Mouse (Mus musculus) gastrocnemius, postnatal 36 days (tissue): ENCODE results near the gene Ptpn13. TPM values are rescaled to one million over a fixed set of nuclear protein-coding genes. Genes with fewer than 3 reads are reported as not detected.

Experiments
- DNase-seq, 2 experiments: peaks; one replicate each; pipeline ENCODE4 v3.0.0; 2022
- intact Hi-C: fragments of 180-260 bp; cut with DNase I; formaldehyde crosslinking; loops from one replicate; pipeline ENCODE4 v1.15.1; 2025
- total RNA-seq, 2 experiments: library from RNA; stranded (reverse); gene quantifications; 2 replicates each; pipeline ENCODE4 v1.2.3; 2021

Gene Ptpn13
- total RNA-seq, 2 experiments from 2014 or later: 2.3 to 2.4 TPM

DNA sequence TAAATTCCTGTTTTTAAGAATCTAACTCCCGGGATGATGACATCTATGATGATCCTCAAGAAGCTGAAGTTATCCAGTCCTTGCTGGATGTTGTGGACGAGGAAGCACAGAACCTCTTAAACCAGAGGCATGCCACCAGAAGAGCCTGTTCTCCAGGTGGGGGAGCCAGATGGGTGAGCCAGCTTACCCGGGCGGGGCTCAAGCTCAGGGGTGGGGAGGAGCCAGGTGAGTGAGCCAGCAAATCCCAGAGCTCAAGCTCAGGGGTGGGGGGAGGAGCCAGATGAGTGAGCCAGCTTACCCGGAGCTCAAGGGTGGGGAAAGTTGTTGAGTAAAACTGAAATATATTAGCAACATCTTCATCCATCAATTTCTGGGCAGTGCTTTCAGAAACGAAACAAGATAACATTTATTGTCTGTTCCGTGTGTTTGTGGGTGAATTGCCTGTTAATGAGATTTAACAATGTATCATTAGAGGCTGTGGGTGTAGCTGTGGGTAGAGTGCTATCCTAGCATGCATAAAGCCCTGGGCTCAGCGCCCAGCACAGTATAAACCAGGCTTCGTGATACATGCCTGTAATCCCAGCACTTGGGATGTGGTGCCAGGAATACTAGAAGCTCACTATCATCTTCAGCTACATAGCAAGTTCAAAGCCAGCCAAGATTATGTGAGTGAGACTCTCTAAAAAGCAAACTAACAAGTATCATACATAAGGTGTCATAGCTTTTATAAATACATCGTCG, 154.9 kb downstream of the Ptpn13 start:
- DNase-seq: peak in 1 of 2 experiments; percentile 17
- intact Hi-C loops: no loop called here

DNA sequence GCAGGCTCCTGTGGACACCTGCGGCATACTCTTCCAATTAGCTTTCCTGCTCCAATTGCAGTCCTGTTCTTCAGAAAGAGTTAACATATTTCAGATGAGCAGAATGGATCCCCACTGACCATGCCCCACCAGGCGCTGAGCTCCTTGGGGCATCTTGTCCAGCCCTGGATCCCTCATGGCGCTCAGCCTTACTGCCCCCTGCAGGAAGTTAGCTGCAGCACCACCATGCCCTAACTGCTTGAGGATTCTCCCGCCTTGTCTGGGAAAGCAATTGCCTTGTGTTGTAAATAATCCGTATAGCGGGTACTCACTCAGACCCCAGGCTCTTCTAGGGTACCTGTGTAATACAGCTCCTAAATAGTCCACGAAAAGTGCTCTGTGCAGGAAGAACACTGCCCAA, 162.2 kb downstream of the Ptpn13 start:
- intact Hi-C loops: no loop called here
- no peak for DNase-seq

DNA sequence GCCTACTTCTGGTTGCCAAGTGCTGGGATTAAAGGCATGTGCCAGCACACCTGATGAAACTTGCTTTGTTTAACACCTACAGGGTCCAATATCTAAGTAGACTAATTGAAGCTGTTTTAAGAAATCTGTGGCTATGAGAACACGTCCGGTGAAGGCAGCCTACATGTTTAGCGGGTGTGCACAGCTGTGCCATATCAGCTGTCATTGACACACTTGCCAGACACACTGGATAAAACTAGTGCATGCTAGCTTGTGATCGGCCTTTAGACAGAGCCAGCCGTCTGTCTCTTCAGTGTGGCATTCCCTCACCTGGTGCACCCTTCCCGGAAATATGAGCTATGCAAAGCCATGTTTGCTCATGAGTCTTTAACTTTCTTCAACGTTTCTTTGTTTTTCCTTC, 166.9 kb downstream of the Ptpn13 start:
- no peak for DNase-seq
- intact Hi-C loops: no loop called here

DNA sequence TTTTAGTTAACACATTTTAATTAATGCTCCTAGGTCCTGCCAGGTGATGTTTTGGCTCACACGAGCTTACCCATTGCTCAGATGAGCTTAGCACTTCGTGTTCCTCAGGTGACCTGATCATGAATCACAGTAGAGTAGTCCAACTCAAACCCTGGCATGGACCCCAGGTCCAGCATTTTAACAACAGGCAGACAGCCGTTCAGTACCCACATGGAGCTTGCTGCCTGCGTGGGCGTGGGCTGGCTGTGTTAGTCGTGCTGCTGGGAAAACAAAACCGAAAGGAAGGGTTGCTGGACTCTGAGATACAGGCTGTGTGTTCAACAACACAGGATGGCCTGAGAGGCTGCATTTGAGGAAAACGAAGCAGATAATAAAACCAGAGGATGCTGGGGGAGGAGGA, 167.7 kb downstream of the Ptpn13 start:
- DNase-seq: no peak
- intact Hi-C loops: no loop called here

DNA sequence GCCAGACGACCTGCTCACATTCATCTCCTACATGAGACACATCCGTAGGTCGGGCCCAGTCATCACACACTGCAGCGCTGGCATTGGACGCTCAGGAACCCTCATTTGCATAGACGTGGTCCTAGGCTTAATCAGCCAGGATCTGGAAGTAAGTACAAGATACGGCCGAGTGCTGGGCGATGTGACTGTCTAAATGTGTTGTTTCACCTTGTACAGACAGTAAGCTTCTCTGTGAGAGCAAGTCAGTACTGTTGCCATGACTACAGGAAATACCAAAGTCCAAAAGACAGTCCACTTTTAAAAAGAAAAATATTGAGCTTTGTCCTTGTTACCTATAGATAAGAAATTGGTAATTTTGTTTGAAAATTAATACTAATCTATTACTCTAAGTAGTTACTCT, 168.6 kb downstream of the Ptpn13 start:
- intact Hi-C loops: no loop called here

DNA sequence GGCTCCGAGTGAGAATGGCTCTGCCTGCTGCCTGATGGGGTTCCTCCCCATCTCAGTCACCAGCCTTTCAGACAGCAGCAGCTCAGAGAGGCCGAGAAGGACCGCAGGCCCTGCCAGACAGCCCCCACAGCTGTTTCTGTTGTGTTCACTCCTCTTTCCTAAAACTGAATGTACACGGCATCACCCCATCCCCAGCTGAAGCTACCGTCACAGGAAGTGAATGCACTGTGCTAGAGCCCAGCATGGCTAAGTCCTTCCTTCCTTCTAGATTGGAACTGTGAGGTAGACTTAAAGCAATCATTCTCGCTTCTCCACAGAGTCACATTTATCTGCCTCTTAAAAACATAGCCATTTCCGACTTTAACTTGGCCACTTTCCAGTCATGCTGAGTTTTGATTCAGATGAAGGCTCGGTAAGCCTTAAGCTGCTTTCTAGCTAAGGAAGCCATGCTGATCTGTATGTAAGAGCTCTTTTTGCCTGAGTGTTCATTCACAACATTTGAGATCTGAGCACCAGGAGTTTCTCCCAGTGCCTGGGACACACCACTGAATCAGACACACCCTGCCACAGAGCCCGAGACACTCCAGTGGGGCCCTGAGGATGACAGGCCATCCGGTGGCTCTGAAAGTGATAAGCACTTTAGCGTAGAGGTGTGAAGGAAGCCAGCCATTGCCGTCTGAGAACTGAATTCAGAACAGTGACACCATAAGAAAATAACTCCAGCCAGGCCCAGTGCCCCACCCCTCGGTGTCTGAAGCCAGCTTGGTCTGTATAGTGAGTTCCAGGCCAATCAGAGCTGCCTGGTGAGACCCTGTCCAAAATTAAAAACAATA, 170.6 kb downstream of the Ptpn13 start:
- DNase-seq: no peak
- intact Hi-C loops: no loop called here

More for the DNA sequence above, 168.6 kb downstream of the Ptpn13 start:
- DNase-seq: no peak

DNA sequence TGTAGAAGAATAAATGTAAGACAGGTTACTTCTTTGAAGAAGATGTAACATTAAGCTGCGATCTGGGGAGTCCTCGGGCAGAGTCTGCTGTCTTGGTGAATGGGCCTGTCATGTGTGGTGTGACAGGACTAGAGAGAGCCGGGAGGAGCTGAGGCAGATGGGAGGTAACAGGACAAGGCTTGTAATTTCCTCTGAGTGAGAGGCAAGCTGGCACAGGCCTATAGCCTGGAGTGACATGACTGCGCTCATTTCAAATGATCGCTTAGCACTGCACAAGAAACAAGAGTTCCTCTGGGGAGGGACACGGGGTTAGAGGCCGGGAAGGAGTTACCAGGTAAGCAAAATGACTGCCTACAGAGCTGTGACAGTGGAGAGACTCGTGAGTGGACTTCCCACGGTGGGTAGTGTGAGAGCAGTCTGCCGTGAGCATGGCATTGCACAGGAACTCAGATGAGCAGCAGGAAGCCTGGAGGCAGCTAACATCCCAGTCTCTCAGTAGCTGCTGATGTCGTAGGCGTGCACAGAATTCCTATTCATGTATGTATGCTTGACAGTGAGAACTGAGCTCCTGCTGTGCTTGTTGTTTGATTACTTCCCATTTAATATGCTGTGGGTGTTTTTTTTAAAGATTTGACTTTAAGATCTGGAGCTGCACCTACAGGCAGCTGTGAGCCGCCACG, 171.6 kb downstream of the Ptpn13 start:
- DNase-seq: no peak
- intact Hi-C loops: no loop called here

DNA sequence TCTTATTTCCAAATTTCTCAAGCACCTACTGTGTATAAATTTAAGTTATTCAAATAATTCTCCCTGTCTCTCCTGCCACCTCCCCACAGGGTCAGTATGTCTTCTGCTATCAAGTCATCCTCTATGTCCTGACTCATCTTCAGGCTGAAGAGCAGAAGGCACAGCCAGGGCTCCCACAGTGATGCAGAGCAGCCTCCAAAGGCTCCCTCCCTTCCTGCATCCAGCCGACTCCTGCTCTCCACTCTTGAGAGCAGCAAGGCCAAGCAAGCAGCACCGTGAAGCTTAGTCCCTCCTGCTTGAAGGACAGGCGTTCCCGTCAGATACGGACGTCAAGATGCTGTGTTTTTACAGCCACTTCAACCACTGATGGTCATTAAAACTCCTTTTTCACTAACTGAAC, 172.6 kb downstream of the Ptpn13 start:
- DNase-seq: no peak
- intact Hi-C loops: no loop called here

DNA sequence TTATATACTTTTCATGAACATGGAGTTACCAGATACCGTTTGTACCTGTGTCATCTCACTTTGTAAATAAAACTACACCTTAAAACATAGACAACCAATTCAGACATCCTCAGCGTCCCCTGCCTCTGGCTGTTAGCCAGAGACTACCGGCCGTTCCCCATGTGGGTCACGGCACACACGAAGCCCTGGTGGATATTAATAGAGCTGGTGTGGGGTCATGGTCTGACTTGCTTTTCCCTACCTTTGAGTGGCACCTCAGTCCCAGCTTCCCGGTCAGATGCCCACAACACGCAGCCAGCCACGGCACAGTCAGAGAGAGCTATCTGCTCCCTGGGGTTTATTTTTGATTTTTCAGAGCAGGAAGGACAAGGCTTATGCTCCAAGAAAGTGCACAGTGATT, 173.3 kb downstream of the Ptpn13 start:
- DNase-seq: no peak
- intact Hi-C loops: no loop called here

DNA sequence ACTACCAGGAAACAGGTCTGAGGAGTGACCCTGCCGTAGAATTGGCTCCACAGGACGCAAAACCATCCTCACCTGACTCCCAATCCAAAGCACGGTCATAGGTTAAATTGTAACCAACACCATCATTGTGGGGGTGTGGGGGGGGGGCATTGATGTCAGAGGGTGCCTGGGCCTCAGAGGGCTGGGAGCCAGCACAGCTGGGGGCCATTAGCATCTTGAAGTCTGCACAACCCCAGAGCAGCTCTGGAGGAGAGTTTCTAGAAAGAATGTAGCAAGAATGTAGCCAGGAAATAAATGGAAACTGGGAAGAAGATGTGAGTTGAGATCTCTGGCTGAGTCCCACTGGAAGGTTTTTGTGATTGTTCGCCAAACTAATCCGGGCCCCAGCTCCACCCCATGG, 173.9 kb downstream of the Ptpn13 start:
- intact Hi-C loops: no loop called here
- DNase-seq: no peak

DNA sequence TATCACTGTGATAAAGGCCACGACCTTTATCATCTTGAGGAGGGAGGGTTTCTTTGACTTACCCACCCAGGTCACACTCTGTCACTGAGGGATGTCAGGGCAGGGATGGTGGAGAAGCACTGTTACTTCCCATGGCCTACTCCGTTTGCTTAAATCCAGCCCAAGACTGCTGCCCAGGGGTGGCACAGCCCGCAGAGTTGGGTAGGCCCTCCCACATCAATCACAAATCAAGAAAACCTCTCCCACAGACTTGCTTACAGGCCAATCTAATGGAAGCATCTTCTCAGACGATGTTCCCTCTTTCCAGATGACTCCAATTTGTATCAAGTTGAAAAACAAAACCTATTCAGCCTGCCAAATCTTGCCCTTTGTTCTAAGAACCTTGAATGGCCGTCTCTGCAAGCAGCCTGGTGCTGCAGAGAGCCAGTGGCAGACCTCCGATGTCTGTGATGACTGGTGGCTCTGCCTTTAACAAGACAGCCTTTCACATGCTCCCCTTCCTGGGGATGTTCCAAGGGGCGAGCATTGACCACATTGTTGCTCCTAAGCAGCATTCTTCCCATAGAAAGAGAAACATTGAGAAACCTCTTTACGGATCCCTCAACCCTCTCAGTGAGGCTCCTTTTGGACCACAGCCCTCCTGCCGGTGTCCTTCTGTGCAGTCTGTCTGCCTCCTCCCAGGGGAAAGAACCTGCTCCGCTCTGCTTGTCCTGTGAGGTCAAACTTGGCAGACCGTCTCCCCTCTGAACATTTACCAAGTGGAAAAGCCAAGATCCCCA, 178.3 kb downstream of the Ptpn13 start:
- DNase-seq: peak in 1 of 2 experiments; percentile 38
- intact Hi-C loops: no loop called here

DNA sequence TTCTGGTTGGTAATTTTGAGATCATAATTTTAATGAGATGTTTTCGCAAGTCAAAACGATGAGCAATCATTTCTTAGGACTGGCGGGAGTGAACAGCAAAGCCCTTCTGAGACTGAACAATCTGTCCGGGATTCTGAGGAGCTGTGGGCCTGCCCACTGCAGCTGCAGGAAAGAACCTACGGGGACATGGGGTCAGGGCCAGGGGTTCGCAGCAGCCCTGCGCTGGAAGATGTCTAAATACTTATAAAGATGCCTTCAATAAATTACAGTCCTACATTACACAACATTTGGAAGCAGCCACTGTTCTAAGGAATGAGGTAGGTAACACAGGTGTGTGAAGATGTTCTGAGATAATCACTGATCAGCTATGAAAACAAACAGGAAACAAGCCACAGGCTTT, 180.7 kb downstream of the Ptpn13 start:
- intact Hi-C loops: no loop called here
- DNase-seq: no peak

DNA sequence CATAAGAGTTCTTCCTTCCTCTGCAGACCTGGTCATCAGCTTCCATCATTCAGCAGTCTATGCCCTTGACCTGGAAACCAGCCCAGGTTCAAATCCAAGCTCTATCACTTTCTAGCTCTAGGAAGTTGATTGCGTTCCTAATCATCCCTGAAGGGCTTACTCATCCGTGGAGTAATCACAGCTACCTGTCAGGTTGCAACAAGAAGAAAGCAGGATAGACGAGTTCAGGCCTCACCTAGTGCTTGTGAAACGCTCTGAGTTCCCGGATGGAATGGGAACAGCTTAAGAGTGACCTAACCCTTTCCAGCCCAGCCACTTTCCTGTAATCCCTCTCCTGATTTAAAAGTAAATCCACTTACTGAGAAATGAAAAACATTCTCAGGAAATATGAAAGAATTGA, 185.2 kb downstream of the Ptpn13 start:
- intact Hi-C loops: no loop called here
- no peak for DNase-seq

DNA sequence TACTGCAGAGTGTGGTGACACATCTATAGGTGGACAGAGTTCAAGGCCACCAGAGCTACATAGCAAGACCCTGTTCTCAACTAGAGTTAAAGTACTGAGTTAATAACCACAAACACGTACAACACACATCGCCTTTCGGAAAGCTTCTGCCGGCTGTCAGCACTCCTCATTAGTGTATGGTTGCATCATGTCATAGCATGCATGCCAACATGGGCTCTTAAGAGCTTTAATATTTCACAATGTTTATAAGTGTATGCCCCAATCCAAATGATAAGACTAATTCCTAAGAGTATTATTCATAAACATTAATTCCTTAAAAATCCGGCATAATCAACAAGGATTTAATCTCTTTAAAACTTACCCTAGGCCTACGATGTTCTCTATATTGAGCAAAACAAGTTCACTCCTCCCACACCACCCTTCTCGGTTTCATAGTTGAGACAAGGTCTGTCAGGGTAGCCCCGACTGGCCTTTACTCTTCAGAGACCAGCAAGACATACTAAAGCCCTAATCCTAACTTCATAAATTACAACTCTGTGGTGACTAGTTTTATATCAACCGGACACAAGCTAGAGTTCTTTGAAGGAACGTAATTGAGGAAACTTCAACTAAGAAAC, 186.0 kb downstream of the Ptpn13 start:
- DNase-seq: no peak

DNA sequence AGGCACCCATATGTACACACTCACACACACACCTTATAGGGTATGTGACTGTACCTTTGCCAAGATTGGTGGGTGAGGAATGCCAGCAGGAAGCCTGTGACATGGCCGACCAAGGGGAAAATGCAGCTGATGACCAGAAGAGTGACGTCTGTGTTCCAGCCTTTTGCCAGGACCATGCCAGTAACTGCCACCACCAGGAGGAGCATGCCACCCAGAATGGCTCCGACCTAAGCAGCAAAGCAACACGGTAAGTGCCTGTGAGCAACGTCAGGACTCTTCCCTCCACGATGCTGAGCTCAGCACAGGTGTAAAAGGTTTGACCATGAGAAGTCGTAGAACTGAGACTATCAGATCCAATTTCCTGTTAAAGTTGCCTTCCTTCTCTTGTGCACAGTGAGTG, 187.3 kb downstream of the Ptpn13 start:
- intact Hi-C loops: no loop called here
- no peak for DNase-seq

More for the DNA sequence above, 186.0 kb downstream of the Ptpn13 start:
- intact Hi-C loops: no loop called here

DNA sequence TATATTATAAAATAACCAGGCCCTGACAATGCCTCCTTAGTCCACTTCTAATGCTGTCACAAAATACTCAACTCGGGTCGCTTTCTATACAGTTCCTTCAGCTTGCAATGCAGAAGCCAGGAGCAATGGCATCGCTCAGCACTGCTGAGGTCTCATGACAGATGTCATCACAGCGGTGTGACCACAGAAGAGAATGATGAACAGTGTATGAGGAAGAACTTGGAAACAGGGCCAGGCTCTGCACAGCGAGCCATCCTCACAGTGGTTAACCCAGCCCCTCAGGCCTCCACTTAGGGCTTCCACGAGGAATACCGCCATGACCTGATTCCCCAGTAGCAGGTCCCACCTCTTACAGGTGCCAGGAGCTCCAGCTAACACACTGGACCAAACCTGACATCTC, 189.4 kb downstream of the Ptpn13 start:
- intact Hi-C loops: no loop called here
- no peak for DNase-seq

DNA sequence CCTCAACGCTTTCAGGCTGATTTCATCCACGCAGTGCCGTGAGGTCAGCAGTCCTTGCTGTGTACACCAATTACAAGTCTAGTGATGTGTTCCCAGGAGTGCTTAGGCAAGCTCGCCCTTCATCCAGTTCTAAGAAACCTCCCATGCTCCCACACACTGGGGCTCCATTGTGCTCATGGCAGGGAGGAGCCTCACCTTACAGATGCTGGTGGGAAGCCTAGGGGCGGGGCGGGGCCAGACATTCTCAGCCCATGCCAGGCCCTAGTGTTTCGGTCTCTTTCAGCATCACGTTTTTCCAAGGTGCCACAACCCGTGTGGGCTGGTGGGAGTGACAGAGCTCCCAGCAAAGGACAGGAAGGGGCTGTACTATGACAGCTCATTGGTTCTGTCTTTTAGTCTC, 192.2 kb downstream of the Ptpn13 start:
- no peak for DNase-seq
- intact Hi-C loops: no loop called here

DNA sequence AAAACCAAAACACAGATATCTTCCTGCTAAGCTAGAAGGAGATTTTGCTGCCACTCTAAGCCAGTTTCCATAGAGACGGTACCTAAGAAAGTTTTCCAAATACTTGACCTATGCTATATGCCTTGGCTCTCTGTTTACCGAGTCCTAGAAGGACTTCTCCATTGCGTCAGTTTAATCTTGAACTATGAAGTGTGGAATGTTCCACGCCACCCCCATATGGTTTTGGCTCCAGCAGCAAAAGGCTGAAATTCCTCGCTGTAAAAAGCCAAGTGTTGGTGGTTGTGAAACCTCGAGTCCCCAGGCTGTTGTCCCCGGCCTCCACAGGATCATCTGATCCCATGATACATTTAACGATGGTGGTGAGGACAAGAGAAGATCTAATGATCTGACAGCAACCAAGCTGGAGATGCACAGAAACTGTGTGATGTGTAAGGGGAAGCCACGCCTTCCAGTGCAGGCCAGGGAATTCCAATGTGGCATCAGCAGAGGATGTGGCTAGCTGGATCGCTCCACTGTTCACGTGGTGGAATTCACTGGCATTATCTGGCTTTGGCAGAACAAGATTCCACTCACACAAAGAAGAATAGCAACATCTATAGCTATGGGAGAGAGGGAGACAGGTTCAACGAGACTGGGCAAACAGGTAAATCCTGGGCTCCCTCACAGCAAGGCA, 195.4 kb downstream of the Ptpn13 start:
- DNase-seq: no peak
- intact Hi-C loops: no loop called here

DNA sequence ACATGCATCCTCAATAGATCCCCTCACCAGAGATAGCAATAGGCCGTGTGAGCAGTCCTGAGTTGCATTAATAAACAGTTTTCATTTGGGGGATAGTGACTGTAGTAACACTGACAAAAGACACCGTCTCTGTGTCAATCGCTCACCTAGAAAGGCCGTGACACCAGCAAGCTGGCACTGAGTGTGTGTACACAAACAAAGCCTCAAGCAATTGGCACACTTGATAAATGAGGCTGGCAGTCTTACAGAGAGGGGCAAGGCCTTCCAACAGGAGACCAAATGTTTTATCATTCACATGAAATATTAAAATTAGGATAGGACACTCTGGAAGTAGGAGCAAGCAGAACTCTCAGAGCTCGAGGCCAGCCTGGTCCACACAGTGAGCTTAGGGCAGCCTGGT, 197.3 kb downstream of the Ptpn13 start:
- no peak for DNase-seq
- intact Hi-C loops: no loop called here

DNA sequence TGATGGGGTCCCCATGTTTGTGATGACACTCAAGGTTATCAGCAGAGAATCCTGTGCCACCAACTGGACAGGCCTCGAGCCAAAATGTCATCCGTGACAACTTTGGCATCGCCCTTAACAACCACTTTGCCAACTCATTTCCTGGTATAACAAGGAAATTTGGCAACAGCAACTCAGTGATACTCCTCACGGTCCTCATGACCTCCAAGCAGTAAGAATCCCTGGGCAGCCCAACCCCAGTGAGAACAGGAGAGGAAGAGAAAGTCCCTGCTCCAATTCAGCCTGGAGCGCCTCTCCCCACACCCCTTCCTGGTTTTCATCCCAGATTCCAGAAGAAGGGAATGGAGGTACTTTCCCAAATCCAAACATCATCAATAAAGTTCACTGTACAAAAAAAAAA, 199.8 kb downstream of the Ptpn13 start:
- no peak for DNase-seq
- intact Hi-C loops: no loop called here
